Mouse (Mus musculus) midbrain, embryonic 15.5 days (tissue): ENCODE results near the gene Fam160a1. TPM values are rescaled to one million over a fixed set of nuclear protein-coding genes. Genes with fewer than 3 reads are reported as not detected.

Experiments used
- ATAC-seq: fragments of 200-750 bp; cut with Nextera tagmentation; replicated peaks from 2 replicates; pipeline ENCODE4 v1.8.0; 2017; ENCODE audit warnings: moderate TSS enrichment
- H3K27ac ChIP-seq: fragments of 300-500 bp; sonication (generic); 2 replicates; pipeline ENCODE4 v1.5.1; 2015; ENCODE audit warnings: mild to moderate bottlenecking, inconsistent platforms
- H3K27me3 ChIP-seq: fragments of 300-500 bp; sonication (generic); replicated peaks from 2 replicates; pipeline ENCODE4 v1.6.1; 2015; ENCODE audit warnings: inconsistent platforms
- H3K36me3 ChIP-seq: fragments of 300-500 bp; sonication (generic); replicated peaks from 2 replicates; pipeline ENCODE4 v1.6.1; 2015; ENCODE audit warnings: inconsistent platforms
- H3K4me1 ChIP-seq: fragments of 300-500 bp; sonication (generic); 2 replicates; pipeline ENCODE4 v1.6.1; 2015; ENCODE audit warnings: inconsistent platforms
- H3K4me2 ChIP-seq: fragments of 300-500 bp; sonication (generic); 2 replicates; pipeline ENCODE4 v1.6.1; 2015; ENCODE audit warnings: inconsistent platforms, mild to moderate bottlenecking, moderate library complexity
- H3K4me3 ChIP-seq: fragments of 300-500 bp; sonication (generic); 2 replicates; pipeline ENCODE4 v1.5.1; 2015; ENCODE audit warnings: mild to moderate bottlenecking, inconsistent platforms
- H3K9ac ChIP-seq: fragments of 300-500 bp; sonication (generic); 2 replicates; pipeline ENCODE4 v1.6.1; 2015; ENCODE audit warnings: mild to moderate bottlenecking, inconsistent platforms
- H3K9me3 ChIP-seq: fragments of 300-500 bp; sonication (generic); 2 replicates; pipeline ENCODE4 v1.6.1; 2016; ENCODE audit warnings: inconsistent platforms
- WGBS: fragments of 180-500 bp; shearing (Covaris S2); methylation state at CpG from one replicate; pipeline ENCODE4 v1.1.7; 2015; ENCODE audit warnings: mixed read lengths; 5-methylcytosine and 5-hydroxymethylcytosine counted together
- polyA plus RNA-seq: library from polyadenylated mRNA; unstranded; fragments of >200 nt; fragmentation: Nextera tagmentation; extraction: Ambion mirVana; gene quantifications from 2 replicates; pipeline ENCODE4 v1.2.1, GENCODE M21; 2015

The Fam160a1 gene
- polyA plus RNA-seq, 1 experiment from 2014 or later = 0.21 TPM

GRCm38 (mm10) chr3:85773425-85773824 lies 43.7 kb downstream of the Fam160a1 start:
- Histone ChIP-seq H3K9ac (no peak overlapping the region), H3K9me3 (no peaks in the 10 kb centered on the region), H3K4me3 (no peak overlapping the region), H3K4me1 (no peaks in the 10 kb centered on the region), H3K27me3 (no peaks in the 10 kb centered on the region), H3K36me3 (no peaks in the 10 kb centered on the region), H3K27ac (no peak overlapping the region), H3K4me2 (no peak overlapping the region)
- no peak for ATAC-seq
- 47% methylated on average over 3 of the region's 3 CpGs for WGBS

DNA sequence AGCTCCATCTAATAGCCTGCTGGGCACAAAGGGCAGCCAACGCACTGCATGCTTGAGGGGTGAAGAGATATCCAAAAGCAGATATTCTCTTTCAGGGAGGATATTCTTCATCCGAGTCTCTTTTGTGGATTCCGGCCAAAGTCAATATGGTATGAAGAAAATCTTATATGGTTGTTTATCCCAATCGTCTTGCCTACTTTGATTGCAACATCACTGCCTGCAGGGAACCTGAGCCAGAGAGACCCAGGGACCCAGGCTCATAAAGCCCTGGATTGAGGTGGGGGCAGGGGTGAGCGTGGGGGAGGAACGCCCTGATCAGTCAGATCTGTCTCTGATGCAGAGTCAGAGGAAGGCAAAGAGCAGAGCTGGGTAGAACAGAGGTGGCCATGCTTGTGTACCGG lies 52.2 kb downstream of the Fam160a1 start:
- ATAC-seq = no peak
- H3K4me1 ChIP-seq = peaks cover 9% of the 10 kb centered on the region
- no peaks in the 10 kb centered on the region for H3K9me3 ChIP-seq
- WGBS = 27% methylated on average over 7 of the region's 7 CpGs
- H3K9ac ChIP-seq = no peak overlapping the region
- no peak overlapping the region for H3K4me2 ChIP-seq
- H3K27ac ChIP-seq = no peak overlapping the region
- no peak overlapping the region for H3K4me3 ChIP-seq
- no peaks in the 10 kb centered on the region for H3K36me3 ChIP-seq
- H3K27me3 ChIP-seq = no peaks in the 10 kb centered on the region

DNA sequence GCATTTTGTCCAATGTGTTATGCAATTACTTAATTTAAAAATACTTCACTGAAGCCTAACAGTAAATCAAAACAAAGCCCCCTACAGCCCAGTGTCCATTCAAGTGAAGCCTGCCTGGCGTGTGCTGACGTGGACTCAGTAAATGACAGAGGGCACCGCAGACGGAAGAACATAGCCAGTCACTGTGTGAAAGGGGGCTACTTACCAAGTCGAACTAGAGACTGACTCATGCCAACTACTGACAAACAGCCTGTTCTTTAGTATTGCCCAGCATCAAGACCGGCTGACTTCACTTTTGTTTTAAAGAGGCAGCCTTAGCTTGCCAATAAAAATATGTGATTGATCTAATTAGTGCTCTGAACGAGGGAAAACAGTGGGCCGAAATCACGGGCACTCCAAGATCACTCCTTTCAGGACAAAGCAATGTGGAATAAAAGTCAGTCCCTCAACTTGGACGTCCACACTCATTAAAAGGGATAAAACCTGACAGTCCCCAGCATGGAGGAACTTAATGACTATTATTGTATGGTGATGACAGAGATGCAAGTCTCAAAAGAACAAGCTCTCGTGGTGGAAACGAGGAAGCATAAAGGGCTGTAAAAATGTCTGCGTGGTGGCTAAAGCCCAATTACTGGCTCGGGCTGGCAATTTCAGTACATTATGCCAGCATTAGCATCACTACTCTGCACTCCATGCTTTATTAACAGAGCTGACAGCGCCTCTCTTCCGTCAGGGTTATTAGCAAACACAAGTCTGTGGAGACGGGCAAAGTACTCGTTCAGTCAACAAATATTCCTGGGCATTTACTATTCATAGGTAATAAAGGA lies 52.9 kb downstream of the Fam160a1 start:
- Histone ChIP-seq H3K27ac (no peak overlapping the region), H3K4me2 (0 out of 2 replicates have a peak overlapping the region, but pooled peaks have one; percentile 13), H3K27me3 (no peaks in the 10 kb centered on the region), H3K36me3 (no peaks in the 10 kb centered on the region), H3K9ac (no peak overlapping the region), H3K4me3 (no peak overlapping the region), H3K9me3 (no peaks in the 10 kb centered on the region), H3K4me1 (peaks cover 9% of the 10 kb centered on the region)
- ATAC-seq = peak; percentile 71; the same call in 1 of the 2 replicates
- WGBS = 33% methylated on average over 18 of the region's 18 CpGs

DNA sequence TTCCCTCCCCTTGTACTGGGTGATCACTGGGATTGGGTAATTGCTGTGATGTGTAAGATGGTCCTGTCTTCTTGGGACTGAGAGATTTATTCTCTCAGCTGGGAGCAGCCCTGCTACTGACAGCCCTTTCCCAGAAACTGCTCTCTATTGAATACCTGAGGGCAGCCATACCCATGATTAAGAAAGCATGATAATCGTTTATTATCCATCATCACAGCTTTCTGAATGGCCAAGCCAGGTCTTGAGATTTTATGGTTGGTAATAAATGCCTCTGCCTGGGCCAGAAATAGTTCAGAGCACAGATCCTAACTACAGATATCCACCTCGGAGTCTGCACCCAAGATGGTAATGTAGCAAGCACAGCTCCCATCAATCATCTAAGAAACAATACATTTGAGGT lies 59.1 kb downstream of the Fam160a1 start:
- no peaks in the 10 kb centered on the region for H3K4me1 ChIP-seq
- no peak overlapping the region for H3K4me3 ChIP-seq
- H3K27ac ChIP-seq = no peak overlapping the region
- H3K27me3 ChIP-seq = no peaks in the 10 kb centered on the region
- no peaks in the 10 kb centered on the region for H3K9me3 ChIP-seq
- no peak overlapping the region for H3K4me2 ChIP-seq
- ATAC-seq = no peak
- H3K36me3 ChIP-seq = no peaks in the 10 kb centered on the region
- H3K9ac ChIP-seq = no peak overlapping the region
- 80% methylated on average over 2 of the region's 2 CpGs for WGBS

- 85% methylated on average over 4 of the region's 4 CpGs for WGBS
Observed at GRCm38 (mm10) chr3:85757435-85757834, 59.7 kb downstream of the Fam160a1 start.

DNA sequence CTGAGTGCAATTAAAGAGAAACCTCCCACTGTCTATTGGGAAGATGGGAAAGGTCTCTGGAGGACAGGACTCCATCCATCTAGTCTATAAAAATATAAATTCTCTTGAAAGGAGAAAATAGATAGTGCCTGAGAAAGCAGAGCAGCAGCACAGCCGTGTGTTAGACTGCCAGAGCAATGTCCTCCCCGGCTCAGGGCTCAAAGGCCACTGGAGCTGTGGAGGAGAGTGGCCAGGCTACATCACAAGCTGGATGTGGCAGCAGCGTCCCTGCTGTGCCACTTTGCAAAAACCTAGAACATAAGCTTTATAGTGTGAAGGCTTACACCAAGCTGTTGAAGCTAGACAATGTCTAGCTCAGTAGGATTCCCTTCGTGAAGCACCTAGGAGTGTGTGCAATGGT lies 67.7 kb downstream of the Fam160a1 start:
- 64% methylated on average over 4 of the region's 4 CpGs for WGBS
- Histone ChIP-seq H3K4me1 (no peaks in the 10 kb centered on the region), H3K27ac (no peak overlapping the region), H3K27me3 (no peaks in the 10 kb centered on the region), H3K36me3 (no peaks in the 10 kb centered on the region), H3K4me2 (no peak overlapping the region), H3K9me3 (no peaks in the 10 kb centered on the region), H3K9ac (no peak overlapping the region), H3K4me3 (no peak overlapping the region)
- ATAC-seq = no peak

More at GRCm38 (mm10) chr3:85757435-85757834, 59.7 kb downstream of the Fam160a1 start:
- H3K4me3 ChIP-seq = no peak overlapping the region
- H3K9ac ChIP-seq = no peak overlapping the region
- H3K4me1 ChIP-seq = no peaks in the 10 kb centered on the region
- no peaks in the 10 kb centered on the region for H3K9me3 ChIP-seq
- no peak overlapping the region for H3K4me2 ChIP-seq
- no peaks in the 10 kb centered on the region for H3K27me3 ChIP-seq
- ATAC-seq = no peak
- no peaks in the 10 kb centered on the region for H3K36me3 ChIP-seq
- no peak overlapping the region for H3K27ac ChIP-seq

GRCm38 (mm10) chr3:85748863-85749262 lies 68.2 kb downstream of the Fam160a1 start:
- H3K27ac ChIP-seq = no peak overlapping the region
- no peaks in the 10 kb centered on the region for H3K36me3 ChIP-seq
- no peak overlapping the region for H3K9ac ChIP-seq
- H3K4me2 ChIP-seq = no peak overlapping the region
- no peaks in the 10 kb centered on the region for H3K4me1 ChIP-seq
- H3K27me3 ChIP-seq = no peaks in the 10 kb centered on the region
- no peaks in the 10 kb centered on the region for H3K9me3 ChIP-seq
- WGBS = 33% methylated on average over 4 of the region's 4 CpGs
- no peak for ATAC-seq
- no peak overlapping the region for H3K4me3 ChIP-seq

DNA sequence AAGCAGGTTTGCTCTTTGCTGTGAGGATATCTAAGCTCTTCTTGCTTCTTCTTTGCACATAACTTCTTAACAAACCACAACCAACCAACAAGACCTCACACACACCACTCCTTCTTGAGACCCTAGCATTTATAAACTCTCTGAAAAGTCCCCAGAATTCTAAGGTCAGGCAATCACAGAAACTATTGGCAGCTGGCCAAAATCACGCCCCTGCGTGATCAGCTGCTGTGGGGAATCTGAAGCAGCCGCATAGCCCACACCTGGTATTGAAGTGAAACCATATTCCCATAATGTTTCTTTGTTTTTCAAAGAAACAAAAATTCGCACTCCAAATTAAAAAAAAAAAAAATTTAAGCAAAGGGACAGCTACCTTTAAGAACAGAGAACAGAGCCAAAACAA lies 71.0 kb downstream of the Fam160a1 start:
- H3K27ac ChIP-seq = no peak overlapping the region
- no peak for ATAC-seq
- H3K4me2 ChIP-seq = no peak overlapping the region
- H3K27me3 ChIP-seq = no peaks in the 10 kb centered on the region
- H3K4me3 ChIP-seq = no peak overlapping the region
- WGBS = 70% methylated on average over 4 of the region's 4 CpGs
- no peaks in the 10 kb centered on the region for H3K4me1 ChIP-seq
- H3K9me3 ChIP-seq = no peaks in the 10 kb centered on the region
- H3K9ac ChIP-seq = no peak overlapping the region
- no peaks in the 10 kb centered on the region for H3K36me3 ChIP-seq

GRCm38 (mm10) chr3:85741767-85742166 lies 75.3 kb downstream of the Fam160a1 start:
- no peak overlapping the region for H3K4me3 ChIP-seq
- ATAC-seq = no peak
- H3K27me3 ChIP-seq = no peaks in the 10 kb centered on the region
- H3K27ac ChIP-seq = no peak overlapping the region
- no peaks in the 10 kb centered on the region for H3K36me3 ChIP-seq
- WGBS = 87% methylated on average over 3 of the region's 3 CpGs
- no peak overlapping the region for H3K4me2 ChIP-seq
- H3K4me1 ChIP-seq = no peaks in the 10 kb centered on the region
- H3K9me3 ChIP-seq = no peaks in the 10 kb centered on the region
- H3K9ac ChIP-seq = no peak overlapping the region

GRCm38 (mm10) chr3:85738591-85738990 lies 78.5 kb downstream of the Fam160a1 start:
- Histone ChIP-seq H3K4me2 (no peak overlapping the region), H3K36me3 (no peaks in the 10 kb centered on the region), H3K4me1 (no peaks in the 10 kb centered on the region), H3K4me3 (no peak overlapping the region), H3K27ac (no peak overlapping the region), H3K9ac (no peak overlapping the region), H3K9me3 (no peaks in the 10 kb centered on the region), H3K27me3 (no peaks in the 10 kb centered on the region)
- WGBS = 83% methylated on average over 3 of the region's 3 CpGs
- ATAC-seq = no peak

DNA sequence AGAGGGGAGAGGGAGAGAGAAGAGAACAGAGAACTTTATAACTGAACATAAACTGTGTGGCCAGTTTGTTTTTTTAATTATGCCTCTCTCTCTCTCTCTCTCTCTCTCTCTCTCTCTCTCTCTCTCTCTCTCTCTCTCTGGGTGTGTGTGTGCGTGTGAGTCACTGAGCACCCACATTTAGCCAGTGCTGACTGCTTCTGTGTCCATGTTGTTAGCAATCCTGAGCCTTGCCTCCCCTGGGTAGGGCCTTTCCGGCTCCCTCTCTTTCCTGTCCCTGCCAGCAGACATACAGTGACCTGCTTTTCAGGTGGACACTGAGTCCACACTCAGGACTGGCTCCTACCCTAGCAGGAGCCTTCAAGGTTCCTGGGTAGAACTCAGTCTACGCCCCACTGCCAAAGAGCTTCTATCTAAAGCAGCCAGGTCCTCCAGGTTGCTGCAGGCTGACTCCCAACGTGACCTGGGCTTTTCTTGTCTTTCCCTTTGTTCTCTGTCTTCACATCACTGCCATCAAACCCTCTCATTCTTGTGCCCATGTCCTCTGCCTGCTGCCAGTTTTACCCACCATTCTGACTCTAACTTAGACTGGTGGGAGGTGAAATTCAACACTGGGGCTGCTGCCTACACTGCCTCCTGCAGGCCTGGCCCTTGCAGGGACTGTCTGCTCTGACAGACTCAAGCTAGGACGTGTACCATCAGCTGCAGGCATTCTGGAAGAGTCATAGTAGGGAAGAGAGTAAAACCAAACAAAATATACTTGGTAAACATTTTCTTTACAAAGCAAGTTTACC lies 83.0 kb downstream of the Fam160a1 start:
- 80% methylated on average over 5 of the region's 5 CpGs for WGBS
- Histone ChIP-seq H3K4me2 (no peak overlapping the region), H3K9ac (no peak overlapping the region), H3K27ac (no peak overlapping the region), H3K36me3 (no peaks in the 10 kb centered on the region), H3K4me3 (no peak overlapping the region), H3K27me3 (no peaks in the 10 kb centered on the region), H3K4me1 (no peaks in the 10 kb centered on the region), H3K9me3 (no peaks in the 10 kb centered on the region)
- no peak for ATAC-seq

- ATAC-seq = no peak
- Histone ChIP-seq H3K36me3 (no peaks in the 10 kb centered on the region), H3K27me3 (no peaks in the 10 kb centered on the region), H3K4me3 (no peak overlapping the region), H3K9me3 (no peaks in the 10 kb centered on the region), H3K9ac (no peak overlapping the region), H3K27ac (no peak overlapping the region), H3K4me2 (no peak overlapping the region), H3K4me1 (no peaks in the 10 kb centered on the region)
- 45% methylated on average over 2 of the region's 2 CpGs for WGBS
Observed at GRCm38 (mm10) chr3:85727171-85727570, 89.9 kb downstream of the Fam160a1 start.
